Mouse (Mus musculus) left cerebral cortex, adult 2 months (tissue): ENCODE data around the gene Espn. TPM values are rescaled to one million over a fixed set of nuclear protein-coding genes. Genes with fewer than 3 reads are reported as not detected.

Source experiments
- DNase-seq, 2 experiments: peaks; one replicate each; pipeline ENCODE4 v3.0.0; 2021 to 2022; ENCODE audit warnings: low spot score in 2 of 2, mixed read lengths in 1 of 2; ENCODE audit errors: extremely low spot score in 1 of 2
- H3K27ac ChIP-seq: fragments of 200-600 bp; 2 replicates; pipeline ENCODE4 v1.8.1; 2022
- H3K4me3 ChIP-seq: fragments of 200-600 bp; 2 replicates; pipeline ENCODE4 v1.8.1; 2022
- CTCF ChIP-seq: fragments of 200-600 bp; IDR thresholded peaks from 2 replicates; pipeline ENCODE4 v1.8.1; 2022; ENCODE audit warnings: antibody characterized with exemption, mild to moderate bottlenecking, moderate library complexity
- intact Hi-C: fragments of 180-260 bp; cut with DNase I; formaldehyde crosslinking; loops from one replicate; pipeline ENCODE4 v1.15.1; 2025
- total RNA-seq, 2 experiments: library from RNA; stranded (reverse); gene quantifications; 2 replicates each; pipeline ENCODE4 v1.2.3; 2021

Espn gene
- total RNA-seq, 2 experiments from 2014 or later: 2.1 to 2.6 TPM

DNA sequence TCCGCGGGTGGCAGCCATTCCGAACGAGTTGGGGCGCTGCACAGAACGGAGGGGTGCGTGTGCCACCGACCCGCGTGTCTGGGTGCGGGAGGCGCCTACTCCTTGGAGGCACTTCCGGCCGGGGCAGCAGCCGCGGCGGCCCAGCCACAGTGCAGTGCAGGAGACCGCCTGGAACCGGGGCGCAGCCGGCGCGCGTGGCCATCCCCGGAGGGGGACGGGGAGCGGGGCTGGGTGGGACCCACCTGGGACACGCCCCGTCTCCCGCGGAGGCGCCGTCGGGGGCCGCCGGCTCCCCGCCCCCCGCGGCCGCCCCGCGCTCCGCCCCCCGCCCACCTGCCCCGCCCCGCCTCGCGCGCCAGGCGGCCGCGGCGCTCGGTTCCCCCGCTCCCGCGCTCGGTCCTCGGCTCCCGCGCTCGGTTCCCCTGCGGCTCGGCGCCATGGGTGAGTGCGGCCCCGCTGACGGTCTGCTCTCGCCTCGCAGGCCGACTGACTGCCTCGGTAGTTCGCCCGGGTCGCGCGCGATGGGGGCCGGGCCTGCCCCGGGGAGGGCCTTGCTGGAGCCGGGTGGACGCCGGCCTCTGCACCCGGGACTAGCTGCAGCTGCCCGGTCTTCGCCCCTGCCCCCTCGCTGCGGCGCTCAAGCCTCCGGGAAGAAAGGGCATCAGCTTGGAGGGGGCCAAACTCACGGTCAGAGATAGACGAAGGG lies 65.5 kb downstream of the Espn start:
- H3K4me3 ChIP-seq: peak overlapping the region; percentile 80
- H3K27ac ChIP-seq: peak overlapping the region; percentile 96
- peak; percentile 66 to 69 for DNase-seq
- no peak; the same call in 1 of the 2 replicates for TF ChIP-seq CTCF
- intact Hi-C loops: loop anchor here (1.0 kb wide), 1 partner anchor 8 kb away; no protein-coding TSS in a partner anchor

DNA sequence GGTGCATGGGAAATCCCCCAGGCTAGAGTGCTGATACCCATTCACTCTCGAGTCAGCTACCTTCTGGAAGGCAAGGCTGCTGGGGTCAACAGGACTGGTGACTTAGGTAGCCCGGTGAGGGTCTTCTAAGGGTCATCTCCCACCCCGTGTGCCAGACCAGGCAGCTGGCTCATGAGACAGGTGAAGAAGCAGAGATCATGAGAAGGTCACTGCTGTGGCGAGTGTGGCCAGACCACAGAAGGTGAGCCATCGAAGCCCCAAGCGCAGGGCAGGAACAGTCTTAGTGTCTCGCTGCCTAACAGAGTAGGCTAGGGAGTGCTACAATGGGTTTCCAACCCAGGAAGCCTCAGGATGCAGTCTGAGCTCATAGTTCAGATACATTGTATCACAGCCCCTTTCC lies 67.6 kb downstream of the Espn start:
- intact Hi-C loops: no loop called here
- DNase-seq: no peak
- Histone ChIP-seq H3K27ac (no peak overlapping the region), H3K4me3 (no peak overlapping the region)
- no peak for TF ChIP-seq CTCF

DNA sequence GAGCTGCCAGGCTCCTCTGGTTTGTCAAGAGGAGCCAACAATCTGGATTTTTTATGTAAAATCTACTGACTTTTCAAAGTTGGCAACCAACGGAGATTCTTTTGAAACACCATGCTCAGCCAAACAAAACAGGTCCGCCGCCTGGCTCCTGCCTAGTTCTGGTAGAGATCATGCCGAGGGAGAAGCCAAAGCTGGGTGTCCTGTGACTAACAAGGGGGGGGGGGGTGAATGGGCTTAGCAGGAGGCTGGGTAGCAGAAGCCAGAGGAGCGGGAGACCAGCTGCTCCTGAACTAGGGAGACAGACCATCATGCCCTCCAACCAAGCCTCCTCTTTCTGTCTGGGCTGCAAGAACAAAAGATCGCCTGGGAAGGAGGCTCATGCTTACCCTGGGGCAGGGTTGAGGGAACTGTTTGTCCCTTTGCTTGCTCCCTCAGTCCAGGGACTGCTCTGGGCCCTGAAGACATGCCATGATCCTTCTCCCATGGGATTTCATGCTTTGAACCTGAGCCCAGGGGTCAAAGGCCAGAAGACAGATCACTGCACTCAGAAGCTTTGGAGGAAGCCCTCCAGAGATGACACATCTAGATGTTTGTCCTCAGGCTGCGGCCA lies 68.5 kb downstream of the Espn start:
- no peak for TF ChIP-seq CTCF
- intact Hi-C loops: no loop called here
- no peak overlapping the region for H3K4me3 ChIP-seq
- DNase-seq: no peak
- no peak overlapping the region for H3K27ac ChIP-seq

DNA sequence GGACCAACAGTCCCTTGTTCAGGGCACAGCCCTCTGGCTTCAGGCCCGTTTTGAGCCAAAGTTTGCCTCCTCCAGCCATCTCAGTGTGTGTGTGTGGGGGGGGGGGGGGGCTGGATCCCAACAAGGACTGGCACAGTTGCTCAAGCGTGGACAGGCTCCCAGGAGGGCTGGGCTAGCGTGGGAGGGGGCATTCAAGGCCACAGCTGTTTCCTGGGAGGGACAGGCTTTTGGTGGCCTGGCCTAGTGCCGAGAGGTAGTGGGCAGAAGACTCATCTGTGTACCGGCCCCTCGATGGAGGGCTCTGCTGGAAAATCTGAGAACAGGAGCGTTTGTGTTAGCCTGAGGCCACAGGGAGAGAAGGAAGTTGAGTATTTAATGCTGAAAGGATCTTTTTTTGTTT lies 72.2 kb downstream of the Espn start:
- intact Hi-C loops: no loop called here
- DNase-seq: no peak
- no peak overlapping the region for H3K27ac ChIP-seq
- no peak overlapping the region for H3K4me3 ChIP-seq
- no peak for TF ChIP-seq CTCF

DNA sequence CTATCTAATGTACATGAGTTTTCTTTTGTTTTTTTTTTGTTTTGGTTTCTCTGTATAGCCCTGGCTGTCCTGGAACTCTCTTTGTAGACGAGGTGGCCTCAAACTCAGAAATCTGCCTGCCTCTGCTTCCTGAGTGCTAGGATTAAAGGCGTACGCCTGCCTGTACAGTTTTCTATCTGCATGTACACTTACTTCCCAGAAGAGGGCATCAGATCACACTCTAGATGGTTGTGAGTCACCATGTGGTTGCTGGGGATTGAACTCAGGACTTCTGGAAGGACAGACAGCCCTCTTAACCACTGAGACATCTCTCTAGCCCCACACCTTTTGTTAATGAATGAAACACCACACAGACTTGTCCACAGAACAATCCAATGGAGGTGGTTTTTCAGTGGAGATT lies 72.9 kb downstream of the Espn start:
- Histone ChIP-seq H3K4me3 (no peak overlapping the region), H3K27ac (no peak overlapping the region)
- intact Hi-C loops: no loop called here
- DNase-seq: no peak
- no peak; the same call in 1 of the 2 replicates for TF ChIP-seq CTCF

DNA sequence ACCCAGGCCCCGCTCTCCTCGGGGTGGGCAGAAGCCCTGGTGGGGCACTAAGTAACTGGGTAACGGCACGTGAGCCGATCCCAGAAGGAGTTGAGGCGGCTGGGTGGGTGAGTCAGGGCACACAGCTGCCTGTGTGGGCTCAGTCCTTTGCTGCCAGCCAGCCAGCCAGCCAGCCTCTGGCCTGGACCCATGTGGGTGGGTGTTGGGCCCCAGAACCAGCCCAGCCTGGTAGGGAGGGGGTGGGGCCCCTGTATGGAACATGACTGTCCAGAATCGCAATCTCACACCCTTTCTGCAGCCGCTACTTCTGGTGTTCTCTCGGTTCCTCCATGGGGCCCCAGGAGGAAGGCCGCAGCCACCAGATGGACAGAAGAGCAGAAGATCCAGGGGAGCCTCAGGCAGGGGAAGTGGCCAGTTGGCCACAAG lies 74.1 kb downstream of the Espn start:
- TF ChIP-seq CTCF: no peak
- intact Hi-C loops: loop anchor here (1.0 kb wide), 1 partner anchor 9 kb away; no protein-coding TSS in a partner anchor
- H3K4me3 ChIP-seq: no peak overlapping the region
- no peak overlapping the region for H3K27ac ChIP-seq
- peak in 1 of 2 experiments; percentile 45 for DNase-seq

DNA sequence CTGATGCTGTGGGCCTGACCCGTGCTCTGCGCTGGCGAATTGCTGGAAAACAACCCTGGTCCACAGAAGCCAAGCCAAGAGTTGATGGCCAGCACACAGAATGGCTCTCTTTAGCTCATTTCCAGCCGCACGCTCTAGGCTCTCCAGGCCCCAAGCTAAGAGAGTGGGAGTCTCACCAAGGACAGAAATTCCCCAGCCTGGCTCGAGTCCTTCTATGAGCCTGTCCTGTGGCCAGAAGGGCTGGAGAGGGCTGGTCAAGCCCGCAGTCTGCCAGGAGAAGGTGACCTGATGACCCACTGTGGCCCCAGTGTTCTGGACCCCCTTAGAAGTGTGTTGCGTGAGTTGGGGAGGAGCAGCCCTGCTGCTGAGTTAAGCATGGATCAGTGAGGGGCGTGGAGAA lies 75.0 kb downstream of the Espn start:
- intact Hi-C loops: no loop called here
- TF ChIP-seq CTCF: no peak
- H3K4me3 ChIP-seq: no peak overlapping the region
- no peak overlapping the region for H3K27ac ChIP-seq
- no peak for DNase-seq

GRCm38 (mm10) chr4:152074548-152074947 lies 77.6 kb downstream of the Espn start:
- no peak for DNase-seq
- no peak overlapping the region for H3K4me3 ChIP-seq
- intact Hi-C loops: no loop called here
- H3K27ac ChIP-seq: no peak overlapping the region
- no peak; the same call in 1 of the 2 replicates for TF ChIP-seq CTCF

GRCm38 (mm10) chr4:152073715-152074114 lies 78.5 kb downstream of the Espn start:
- no peak overlapping the region for H3K27ac ChIP-seq
- no peak overlapping the region for H3K4me3 ChIP-seq
- no peak for DNase-seq
- intact Hi-C loops: no loop called here
- no peak for TF ChIP-seq CTCF

- intact Hi-C loops: no loop called here
- no peak overlapping the region for H3K4me3 ChIP-seq
- no peak for TF ChIP-seq CTCF
- no peak for DNase-seq
- no peak overlapping the region for H3K27ac ChIP-seq
Observed at GRCm38 (mm10) chr4:152072655-152073054, 79.5 kb downstream of the Espn start.

DNA sequence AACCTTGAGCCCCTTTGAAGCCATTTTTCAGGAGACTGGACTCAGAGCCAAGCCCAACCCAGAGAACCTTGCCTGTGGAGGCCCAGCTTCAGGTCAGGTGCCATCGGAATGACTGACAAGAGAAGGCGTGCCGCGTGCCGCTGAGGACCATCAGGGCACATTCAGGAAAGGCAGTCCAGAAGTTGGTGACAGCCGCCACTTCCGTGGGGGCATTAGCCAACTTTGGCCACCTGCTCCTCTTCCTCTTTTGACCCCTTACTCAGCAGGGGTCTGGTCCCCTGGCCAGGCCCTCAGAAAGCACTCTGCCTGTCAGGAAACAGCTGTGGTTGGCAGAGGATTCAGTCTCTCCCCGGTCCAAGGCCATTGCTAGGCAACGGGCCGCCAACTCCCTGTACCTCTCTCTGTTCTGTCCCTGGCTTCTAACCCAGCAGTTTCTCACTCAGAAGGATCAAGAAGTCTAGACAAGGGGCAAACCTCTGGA lies 80.0 kb downstream of the Espn start, which contains the start of gene Plekhg5:
Gene Plekhg5 (plus strand): TSS at position 378 of the 481 bp plus-strand sequence.
- Histone ChIP-seq H3K4me3 (no peak within 1 kb of the TSS), H3K27ac (no peak within 1 kb of the TSS)
- DNase-seq: no peak
- intact Hi-C loops: no loop called here
- no peak for TF ChIP-seq CTCF

- no peak for TF ChIP-seq CTCF
- Histone ChIP-seq H3K4me3 (no peak overlapping the region), H3K27ac (no peak overlapping the region)
- no peak for DNase-seq
- intact Hi-C loops: no loop called here
Observed at GRCm38 (mm10) chr4:152070494-152071396, 81.4 kb downstream of the Espn start.

Other genes with a start within 250 kb of the Espn start
- 10 to 100 TPM; 61.8 to 66.6 TPM for gene Dnajc11, start 218.7 kb downstream of the Espn start, total RNA-seq
- gene Thap3, start 163.4 kb downstream of the Espn start, total RNA-seq: 10 to 100 TPM; 19.2 to 20.7 TPM
- gene Phf13, start 156.1 kb downstream of the Espn start, total RNA-seq: 10 to 100 TPM; 18.9 to 19.6 TPM
- gene Klhl21, start 143.6 kb downstream of the Espn start, total RNA-seq: 10 to 100 TPM; 18.5 to 19.3 TPM
- gene Zbtb48, start 124.7 kb downstream of the Espn start, total RNA-seq: 10 to 100 TPM; 13.6 to 13.9 TPM
- under 1 TPM; 0.49 to 0.95 TPM for gene Tas1r1, start 113.8 kb downstream of the Espn start, total RNA-seq
- gene Nol9, start 113.0 kb downstream of the Espn start, total RNA-seq: 10 to 100 TPM; 18.2 to 19.2 TPM
- gene Plekhg5, start 79.9 kb downstream of the Espn start, total RNA-seq: 100 to 1,000 TPM in 1 of 2 experiments, 10 to 100 TPM in 1; 89.1 to 101 TPM
- gene Tnfrsf25, start 36.4 kb downstream of the Espn start, total RNA-seq: 10 to 100 TPM; 16.4 to 28.6 TPM
- gene Hes2, start 6.5 kb upstream of the Espn start, total RNA-seq: not detected
- gene Acot7, start 25.8 kb upstream of the Espn start, total RNA-seq: 100 to 1,000 TPM; 300 to 307 TPM
- 10 to 100 TPM; 29.6 to 35.9 TPM for gene Gpr153, start 121.9 kb upstream of the Espn start, total RNA-seq
- under 1 TPM; 0.30 to 0.32 TPM for gene Hes3, start 139.3 kb upstream of the Espn start, total RNA-seq
- 10 to 100 TPM; 49.8 to 54.3 TPM for gene Icmt, start 144.9 kb upstream of the Espn start, total RNA-seq
- gene Rnf207, start 166.6 kb upstream of the Espn start, total RNA-seq: 10 to 100 TPM; 17.0 to 18.6 TPM
- gene Rpl22, start 173.4 kb upstream of the Espn start, total RNA-seq: 100 to 1,000 TPM; 171 to 172 TPM
- 100 to 1,000 TPM; 176 to 194 TPM for gene Chd5, start 186.3 kb upstream of the Espn start, total RNA-seq